Mouse (Mus musculus) urinary bladder, postnatal 4 days (tissue): Measurements from ENCODE around the gene Scaf4.

Experiments used
- DNase-seq, 2 experiments: peaks; one replicate each; pipeline ENCODE4 v3.0.0; 2021 to 2022; ENCODE audit warnings: low spot score in 2 of 2

Scaf4 gene

DNA sequence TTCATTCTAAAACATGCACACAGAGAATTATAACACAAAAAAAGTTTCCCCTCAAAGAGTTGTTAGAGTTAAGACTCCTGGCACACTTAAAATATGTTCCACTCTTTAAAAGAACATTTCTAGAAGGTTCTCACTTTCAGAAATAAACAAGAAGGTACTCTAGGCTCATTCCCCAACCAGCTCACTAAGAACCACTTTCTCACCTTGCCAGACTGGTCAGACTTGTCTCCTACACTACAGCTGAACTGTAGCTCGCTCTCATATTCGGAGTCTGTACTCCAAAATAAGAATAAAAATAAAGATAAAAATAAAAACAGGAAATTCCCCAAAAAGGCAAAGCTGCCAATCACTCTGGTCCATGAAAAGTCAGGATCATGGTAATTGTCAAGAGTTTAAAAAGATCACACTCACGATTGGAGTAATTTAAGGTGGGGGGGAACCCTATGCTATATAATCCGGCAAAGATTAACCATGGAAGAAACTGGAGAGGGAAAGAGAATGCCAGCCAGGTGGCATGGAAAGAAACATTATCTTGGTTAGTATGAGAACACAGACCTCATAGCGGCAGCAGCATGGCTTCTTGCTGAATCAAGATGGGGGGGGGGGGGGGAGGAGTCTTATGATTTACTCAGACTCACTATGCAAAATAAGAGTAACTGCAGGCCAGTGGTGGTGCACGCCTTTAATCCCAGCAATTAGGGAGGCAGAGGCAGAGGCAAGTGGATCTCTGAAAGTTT lies 80.9 kb downstream of the Scaf4 start:
- DNase-seq: no peak

DNA sequence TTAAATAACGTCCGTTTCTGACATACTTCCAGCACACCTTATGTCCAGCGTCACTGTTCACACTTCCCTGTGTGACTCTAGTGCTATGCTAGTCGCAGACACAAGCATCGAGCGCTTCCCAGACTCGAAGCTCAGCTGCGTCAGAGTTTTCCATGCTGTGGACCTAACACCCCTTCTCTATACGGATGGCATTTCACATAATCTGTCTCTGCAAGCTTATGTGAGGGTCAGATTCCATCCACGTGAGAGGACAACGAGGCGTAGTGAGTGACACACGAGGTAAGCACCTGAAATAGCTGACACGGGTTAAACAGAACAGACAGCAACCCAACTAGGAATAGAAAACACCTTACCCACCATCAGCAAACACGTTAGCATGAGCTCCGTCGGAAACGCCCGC lies 82.2 kb downstream of the Scaf4 start:
- no peak for DNase-seq

DNA sequence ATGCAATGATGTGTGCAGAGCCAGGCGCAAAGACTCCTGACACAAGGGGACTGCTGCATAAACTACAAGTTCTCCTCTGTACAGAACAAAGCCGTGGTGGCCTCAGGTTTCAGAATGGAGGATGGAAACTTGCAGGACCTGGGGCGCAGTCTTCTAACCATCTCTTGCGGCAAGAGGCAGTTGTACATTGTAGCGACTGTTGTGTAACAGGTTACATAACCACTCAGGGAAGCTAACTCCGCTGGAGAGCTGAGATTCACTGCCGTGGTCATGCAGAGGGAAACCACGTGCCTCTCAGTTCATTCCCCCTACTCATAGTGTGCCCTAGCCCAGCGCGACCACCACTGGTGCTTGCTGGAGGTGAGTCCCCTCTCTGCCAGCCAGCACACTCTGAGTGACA lies 85.1 kb downstream of the Scaf4 start:
- DNase-seq: no peak

GRCm38 (mm10) chr16:90198626-90199025 lies 85.7 kb downstream of the Scaf4 start:
- DNase-seq: no peak

- peak; percentile 73 to 82 for DNase-seq
These were observed 86.8 kb downstream of the Scaf4 start for GRCm38 (mm10) chr16:90197337-90197973.

DNA sequence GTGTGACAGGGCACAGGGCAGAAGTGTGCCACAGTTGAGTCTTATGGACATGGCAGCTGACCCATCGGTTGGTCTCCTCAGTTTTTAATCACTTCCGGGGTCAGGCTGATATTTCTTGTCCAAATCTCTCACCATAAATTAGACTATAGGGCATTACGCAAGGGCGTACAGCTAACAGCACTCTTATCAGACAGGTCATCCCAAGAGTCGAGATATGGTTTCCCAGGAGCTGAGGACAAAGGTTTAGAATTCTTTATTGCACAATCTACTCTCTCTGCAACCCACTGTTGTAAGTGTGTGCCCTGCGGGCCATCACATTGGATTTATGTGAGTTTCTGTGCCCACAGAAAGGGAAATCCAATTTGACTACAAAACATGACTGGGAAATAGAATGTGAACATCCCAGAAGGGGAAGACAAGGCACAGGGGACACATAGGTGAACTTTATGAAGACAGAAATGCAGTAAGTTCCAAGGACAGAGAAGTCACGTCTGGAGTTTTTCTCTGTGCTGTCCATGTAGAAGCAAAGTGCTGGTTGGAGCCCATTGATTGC lies 87.5 kb downstream of the Scaf4 start:
- DNase-seq: no peak

DNA sequence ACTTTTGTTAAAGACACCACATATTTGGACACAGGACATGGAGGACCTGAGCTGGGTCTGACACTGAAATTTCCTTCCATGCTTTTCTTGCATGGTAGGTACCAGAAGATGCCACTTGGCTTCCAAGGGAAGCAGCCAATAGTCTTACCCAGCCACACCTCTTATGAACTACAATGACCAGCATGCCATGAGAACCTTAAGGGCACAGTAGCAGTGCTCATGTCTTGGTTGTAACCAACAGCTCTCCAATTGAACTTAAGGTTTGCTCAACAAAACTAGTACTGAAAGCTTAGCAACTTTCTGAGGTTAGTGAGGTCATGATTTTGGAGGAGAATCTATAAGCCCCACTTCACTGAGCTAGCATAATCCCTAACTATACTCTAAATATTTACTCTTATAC lies 90.6 kb downstream of the Scaf4 start:
- no peak for DNase-seq

DNA sequence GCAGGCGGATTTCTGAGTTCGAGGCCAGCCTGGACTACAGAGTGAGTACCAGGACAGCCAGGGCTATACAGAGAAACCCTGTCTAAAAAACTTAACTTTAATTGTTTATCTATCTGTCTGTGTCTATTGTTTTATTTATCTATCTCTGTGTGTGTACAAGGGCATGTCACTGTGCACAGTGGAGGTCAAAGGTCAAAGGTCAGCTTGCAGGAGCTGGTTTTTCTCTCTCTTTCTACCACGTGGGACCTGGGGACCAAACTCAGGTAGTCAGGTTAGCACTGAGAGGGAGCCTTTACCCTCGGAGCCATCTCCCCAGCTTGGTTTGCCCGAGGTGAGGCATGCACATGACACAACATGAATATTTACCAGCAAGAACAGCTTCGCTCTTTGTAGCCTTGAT lies 93.0 kb downstream of the Scaf4 start:
- no peak for DNase-seq

GRCm38 (mm10) chr16:90187453-90187852 lies 96.8 kb downstream of the Scaf4 start:
- no peak for DNase-seq

DNA sequence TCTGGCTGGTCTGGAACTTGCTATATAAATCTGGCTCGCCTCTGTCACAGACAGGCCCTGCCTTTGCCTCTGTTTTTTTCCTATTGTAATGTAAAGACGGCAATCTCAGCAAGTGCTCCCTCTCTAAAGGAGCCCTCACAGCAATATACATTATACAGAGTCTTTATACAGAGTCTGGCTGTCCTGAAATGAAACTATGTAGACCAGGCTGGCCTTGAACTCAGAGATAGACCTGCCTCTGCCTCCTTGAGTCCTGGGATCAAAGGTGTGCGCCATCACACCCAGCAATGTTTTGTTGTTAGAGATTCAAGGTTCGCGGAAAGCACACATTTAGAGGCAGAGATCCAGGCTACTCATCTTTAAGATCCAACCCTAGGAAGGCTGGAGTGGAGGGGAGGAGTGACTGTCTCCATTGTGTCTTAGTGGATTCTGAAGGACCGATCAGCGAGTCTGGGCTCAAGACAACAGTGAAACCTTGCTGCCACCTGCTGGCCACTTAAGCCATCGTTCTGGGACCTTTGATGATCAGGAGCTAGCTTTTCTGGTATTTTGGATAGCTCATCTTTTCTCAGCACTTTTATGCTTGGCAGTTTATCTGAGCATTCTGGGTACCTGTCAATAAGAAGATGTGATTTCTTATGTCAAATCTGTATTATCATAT lies 98.2 kb downstream of the Scaf4 start:
- DNase-seq: peak; percentile 52 to 84

DNA sequence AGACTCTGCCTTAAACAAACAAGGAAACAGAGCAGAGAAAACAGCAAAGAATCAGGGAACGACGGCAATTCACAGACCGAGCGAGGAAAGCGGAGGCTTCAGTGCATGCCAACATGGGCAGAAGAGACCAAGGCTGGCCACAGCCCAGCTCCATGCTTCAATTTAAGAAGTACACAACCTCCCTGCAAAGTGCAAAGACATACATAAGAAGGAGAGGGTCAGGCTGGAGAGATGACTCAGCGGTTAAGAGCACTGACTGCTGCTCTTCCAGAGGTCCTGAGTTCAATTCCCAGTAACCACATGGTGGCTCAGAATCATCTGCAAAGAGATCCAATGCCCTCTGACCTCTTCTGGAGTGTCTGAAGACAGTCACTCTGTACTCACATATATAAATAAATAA lies 100.2 kb downstream of the Scaf4 start:
- no peak for DNase-seq

- no peak for DNase-seq
These were observed 102.6 kb downstream of the Scaf4 start for GRCm38 (mm10) chr16:90181673-90182072.

DNA sequence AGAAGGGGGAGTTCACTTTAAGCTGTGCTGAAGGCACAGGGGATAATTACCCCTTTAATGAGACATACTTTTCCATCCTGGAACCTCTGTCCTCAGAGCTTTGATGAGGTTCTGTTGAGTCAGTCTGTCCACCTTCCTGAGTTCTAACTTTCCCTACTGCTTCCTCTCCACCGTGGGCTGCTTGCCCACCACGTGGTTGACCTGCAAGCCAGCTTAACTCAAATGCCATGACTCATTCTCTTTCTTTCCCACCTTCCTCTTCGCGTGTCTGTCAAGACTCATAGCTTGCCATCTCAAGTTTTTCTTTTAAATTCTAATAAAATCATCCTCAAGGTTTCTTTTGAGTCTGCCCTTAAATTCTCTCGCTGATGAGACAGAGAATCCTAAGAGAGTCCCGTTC lies 103.3 kb downstream of the Scaf4 start:
- DNase-seq: no peak

DNA sequence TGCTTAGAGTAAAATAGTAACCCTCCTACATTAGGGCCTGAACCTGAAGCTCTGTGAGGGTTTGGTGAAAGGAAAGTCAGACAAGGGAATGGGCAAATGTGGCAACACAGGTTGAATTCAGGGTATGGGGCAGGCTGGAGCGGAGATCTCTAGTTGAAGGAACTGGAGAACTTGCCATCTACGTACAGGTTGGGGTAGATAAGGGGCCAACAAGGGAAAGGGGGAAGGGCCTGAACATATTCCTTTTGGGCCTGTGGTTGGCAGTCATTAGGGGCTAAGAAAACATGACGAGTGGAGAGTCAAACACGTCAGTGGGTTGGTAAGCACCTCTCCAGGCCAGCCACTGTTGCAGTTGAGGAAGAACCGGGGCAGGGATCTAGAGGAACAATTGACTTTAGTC lies 104.4 kb downstream of the Scaf4 start:
- no peak for DNase-seq

DNA sequence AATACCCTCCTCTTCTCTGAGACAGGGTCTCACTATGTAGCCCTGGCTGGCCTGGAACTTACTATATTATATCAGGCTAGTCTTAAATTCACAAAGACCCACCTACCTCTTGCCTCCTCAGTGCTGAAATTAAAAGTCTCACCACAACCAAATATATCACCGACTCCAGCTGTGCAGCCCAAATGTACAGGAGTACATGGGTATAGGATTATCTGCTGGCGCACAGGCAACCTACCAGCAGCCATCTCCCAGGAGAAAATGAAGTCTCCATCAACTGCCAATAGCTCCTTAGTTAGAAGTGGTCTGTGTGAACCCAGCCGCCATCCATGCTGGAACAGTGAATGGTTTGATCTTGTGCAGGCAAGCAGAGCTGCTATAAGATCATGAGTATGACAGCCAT lies 105.9 kb downstream of the Scaf4 start:
- no peak for DNase-seq

- no peak for DNase-seq
These were observed 106.9 kb downstream of the Scaf4 start for GRCm38 (mm10) chr16:90177425-90177824.

DNA sequence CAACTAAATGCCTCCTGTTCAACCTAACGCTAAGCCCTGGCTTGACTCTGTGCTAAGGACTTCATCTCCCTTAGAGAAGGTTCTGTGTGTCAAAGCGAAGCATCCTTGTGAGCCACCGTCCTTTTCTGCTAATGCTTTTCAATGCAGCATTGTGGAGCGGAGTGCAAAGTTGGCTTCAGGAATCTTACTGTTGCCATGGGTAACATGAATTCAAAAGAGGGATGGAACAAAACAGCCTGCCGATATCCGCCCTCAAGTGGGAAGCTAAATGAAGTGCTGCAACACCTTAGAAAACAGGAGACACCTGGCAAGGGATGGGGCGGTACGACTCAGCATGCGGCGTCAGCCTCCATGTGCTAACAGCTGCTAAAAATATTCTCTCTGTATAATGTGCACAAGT lies 107.8 kb downstream of the Scaf4 start:
- DNase-seq: no peak
